Mouse (Mus musculus): ENCODE measurements around the gene Acoxl. TPM values are rescaled to one million over a fixed set of nuclear protein-coding genes. Genes with fewer than 3 reads are reported as not detected.
A peak's percentile ranks its signal among the peaks of the same experiment; 100 is the strongest.

The Acoxl gene
- polyA plus RNA-seq, 1 experiment from 2014 or later = 0.19 TPM

DNA sequence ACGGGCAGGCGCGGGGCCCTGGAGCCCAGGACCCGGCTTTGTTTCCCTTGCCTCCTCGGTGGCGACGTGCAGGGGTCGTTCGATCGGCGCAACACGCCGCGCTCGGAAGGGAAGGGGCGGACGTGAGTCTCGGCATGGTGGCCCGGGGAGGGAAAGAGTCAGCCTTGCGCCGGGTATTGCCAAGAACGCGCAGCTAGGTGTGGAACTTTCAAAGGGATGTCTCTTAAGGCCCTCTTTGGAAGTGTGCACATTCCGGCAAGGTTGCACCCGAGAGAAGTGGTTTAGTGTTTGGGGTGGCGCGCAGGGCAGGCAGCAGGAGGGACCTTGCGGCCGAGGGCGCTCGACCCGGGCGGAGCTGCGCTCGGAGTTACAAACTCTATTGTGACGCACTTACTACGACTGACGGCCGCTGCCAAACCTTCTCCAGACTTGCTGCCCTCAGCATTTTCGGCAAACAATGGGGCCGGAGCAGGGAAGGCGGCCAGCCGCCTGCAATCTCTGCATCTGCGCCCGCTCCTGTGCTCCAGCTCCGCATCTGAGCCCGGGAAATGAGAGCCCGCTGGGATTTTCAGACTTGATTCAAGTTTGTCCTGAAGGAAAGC is 289.1 kb downstream of the Acoxl start:
- peak; percentile 25 for ATAC-seq (ENCODE audit: insufficient read depth, low FRiP score, low read depth)
- Histone ChIP-seq H3K9ac (peak overlapping the region; percentile 49), H3K4me3 (replicated peaks) (peak overlapping the region; percentile 70), H3K27me3 (replicated peaks) (peaks cover 10% of the 10 kb centered on the region), H3K4me1 (peaks cover 30% of the 10 kb centered on the region), H3K36me3 (peaks cover 3% of the 10 kb centered on the region; the same call in 1 of the 2 replicates), H3K9me3 (no peaks in the 10 kb centered on the region), H3K27ac (peak overlapping the region; percentile 93), H3K4me2 (peak overlapping the region; percentile 95)
- under 1% methylated on average over 45 of the region's 48 CpGs for WGBS

DNA sequence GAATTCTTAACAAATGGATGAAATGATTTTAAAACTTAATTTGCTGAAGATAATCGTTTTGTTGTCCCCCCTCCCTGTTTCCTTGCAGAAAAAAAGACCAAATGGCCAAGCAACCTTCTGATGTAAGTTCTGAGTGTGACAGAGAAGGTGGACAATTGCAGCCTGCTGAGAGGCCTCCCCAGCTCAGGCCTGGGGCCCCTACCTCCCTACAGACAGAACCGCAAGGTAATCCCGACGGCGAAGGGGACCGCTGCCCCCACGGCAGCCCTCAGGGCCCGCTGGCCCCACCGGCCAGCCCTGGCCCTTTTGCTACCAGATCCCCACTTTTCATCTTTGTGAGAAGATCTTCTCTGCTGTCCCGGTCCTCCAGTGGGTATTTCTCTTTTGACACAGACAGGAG is 289.9 kb downstream of the Acoxl start:
- Histone ChIP-seq H3K36me3 (peaks cover 3% of the 10 kb centered on the region; the same call in 1 of the 2 replicates), H3K4me2 (peak overlapping the region; percentile 95), H3K4me3 (replicated peaks) (peak overlapping the region; percentile 70), H3K9ac (peak overlapping the region; percentile 49; the same call in 1 of the 2 replicates), H3K27ac (no peak overlapping the region), H3K4me1 (peaks cover 22% of the 10 kb centered on the region), H3K27me3 (replicated peaks) (peaks cover 7% of the 10 kb centered on the region), H3K9me3 (no peaks in the 10 kb centered on the region)
- 38% methylated on average over 10 of the region's 10 CpGs for WGBS
- no peak for ATAC-seq (ENCODE audit: insufficient read depth, low FRiP score, low read depth)

DNA sequence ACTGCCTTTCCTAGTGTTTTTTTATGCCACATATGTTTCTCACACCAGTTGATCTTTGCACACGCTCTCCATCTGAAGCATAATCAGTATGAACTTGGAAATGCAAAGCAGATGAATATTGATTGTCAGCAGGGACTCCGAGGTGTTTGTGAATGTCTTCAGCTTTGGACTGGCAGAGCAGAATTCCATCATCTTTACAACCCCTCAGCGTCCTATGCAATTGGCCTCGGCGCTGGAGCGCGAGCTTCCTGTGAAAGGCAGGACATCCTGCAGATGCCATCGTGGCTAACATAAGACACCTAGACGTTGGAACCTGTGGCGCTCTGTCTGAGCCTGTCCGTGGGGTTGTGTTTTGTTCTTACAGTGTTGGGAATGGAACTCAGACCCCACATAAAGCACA is 292.8 kb downstream of the Acoxl start:
- ATAC-seq (ENCODE audit: insufficient read depth, low FRiP score, low read depth) = no peak
- 87% methylated on average over 11 of the region's 11 CpGs for WGBS
- no peak overlapping the region for H3K27ac ChIP-seq
- peaks cover 8% of the 10 kb centered on the region; the same call in 1 of the 2 replicates for H3K36me3 ChIP-seq
- no peaks in the 10 kb centered on the region for H3K27me3 ChIP-seq (replicated peaks)
- no peak overlapping the region for H3K9ac ChIP-seq
- peaks cover 9% of the 10 kb centered on the region for H3K4me1 ChIP-seq
- H3K4me3 ChIP-seq (replicated peaks) = no peak overlapping the region
- no peak overlapping the region for H3K4me2 ChIP-seq
- no peaks in the 10 kb centered on the region for H3K9me3 ChIP-seq

DNA sequence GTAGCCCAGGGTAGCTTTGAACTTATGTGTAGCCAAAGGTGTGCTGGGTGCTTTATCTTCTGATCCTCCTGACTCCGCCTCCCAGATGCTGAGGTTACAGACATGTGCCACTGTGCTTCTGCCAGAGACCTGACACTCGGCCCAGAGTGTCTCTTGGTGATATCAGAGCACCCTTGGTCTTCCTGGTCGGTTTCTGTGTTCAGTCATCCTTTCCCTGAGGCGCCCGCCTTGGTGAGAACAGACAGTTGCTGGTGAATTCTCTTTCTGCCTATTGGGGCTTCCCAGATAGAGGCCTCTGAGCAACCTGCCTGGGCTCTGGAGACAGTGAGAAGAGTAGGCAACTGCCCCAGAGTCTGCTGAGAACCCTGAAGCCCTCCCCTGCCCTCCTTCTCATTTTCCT is 294.0 kb downstream of the Acoxl start:
- no peak overlapping the region for H3K4me3 ChIP-seq (replicated peaks)
- no peak overlapping the region for H3K27ac ChIP-seq
- no peak overlapping the region for H3K9ac ChIP-seq
- 81% methylated on average over 5 of the region's 5 CpGs for WGBS
- H3K4me2 ChIP-seq = no peak overlapping the region
- H3K27me3 ChIP-seq (replicated peaks) = no peaks in the 10 kb centered on the region
- no peak for ATAC-seq (ENCODE audit: insufficient read depth, low FRiP score, low read depth)
- H3K9me3 ChIP-seq = no peaks in the 10 kb centered on the region
- peaks cover 9% of the 10 kb centered on the region for H3K4me1 ChIP-seq
- H3K36me3 ChIP-seq = peaks cover 8% of the 10 kb centered on the region; the same call in 1 of the 2 replicates

DNA sequence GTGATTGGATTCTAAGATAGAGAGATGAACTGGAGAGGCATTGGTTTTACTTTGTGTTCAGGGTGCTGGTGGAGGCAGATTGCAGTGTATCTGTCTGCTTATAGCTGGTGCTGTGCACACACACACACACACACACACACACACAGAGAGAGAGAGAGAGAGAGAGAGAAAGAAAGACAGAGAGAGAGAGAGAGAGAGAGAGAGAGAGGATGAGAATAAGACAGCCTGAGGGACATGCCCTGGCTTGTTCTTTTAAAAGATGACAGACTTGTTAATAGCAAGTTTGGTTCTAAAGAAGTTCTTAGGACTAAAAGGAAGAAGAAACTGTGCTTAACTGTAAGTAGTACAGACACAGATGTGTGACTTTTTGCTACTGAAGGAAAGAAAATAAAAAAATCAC is 295.2 kb downstream of the Acoxl start:
- Histone ChIP-seq H3K4me2 (no peak overlapping the region), H3K4me3 (replicated peaks) (no peak overlapping the region), H3K27ac (no peak overlapping the region), H3K27me3 (replicated peaks) (no peaks in the 10 kb centered on the region), H3K9me3 (no peaks in the 10 kb centered on the region), H3K36me3 (peaks cover 8% of the 10 kb centered on the region; the same call in 1 of the 2 replicates), H3K4me1 (0 out of 2 replicates have a peak, but pooled peaks cover 2% of the 10 kb centered on the region), H3K9ac (no peak overlapping the region)
- no peak for ATAC-seq (ENCODE audit: insufficient read depth, low FRiP score, low read depth)

DNA sequence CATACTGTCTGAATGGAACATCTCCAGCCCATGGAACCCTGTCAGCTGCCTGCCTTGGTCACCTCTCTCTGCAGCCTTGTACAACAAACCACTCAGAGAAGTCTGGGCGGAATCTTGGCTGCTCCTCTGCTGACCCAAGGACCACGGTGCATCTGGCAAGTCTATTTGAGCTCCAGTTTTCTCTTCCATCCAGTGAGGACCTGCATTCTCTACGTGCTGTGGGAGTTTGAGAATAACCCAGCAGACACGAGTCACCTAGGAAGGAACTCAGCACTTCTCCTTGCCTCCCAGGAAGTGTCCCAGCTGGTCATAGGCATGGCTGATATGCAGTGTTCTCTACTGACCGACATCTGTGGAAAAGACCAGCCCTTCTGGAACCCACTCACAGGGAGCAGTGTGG is 295.8 kb downstream of the Acoxl start:
- H3K9ac ChIP-seq = no peak overlapping the region
- 0 out of 2 replicates have a peak, but pooled peaks cover 2% of the 10 kb centered on the region for H3K4me1 ChIP-seq
- 60% methylated on average over 5 of the region's 5 CpGs for WGBS
- H3K4me2 ChIP-seq = no peak overlapping the region
- peaks cover 8% of the 10 kb centered on the region; the same call in 1 of the 2 replicates for H3K36me3 ChIP-seq
- no peaks in the 10 kb centered on the region for H3K27me3 ChIP-seq (replicated peaks)
- ATAC-seq (ENCODE audit: insufficient read depth, low FRiP score, low read depth) = no peak
- no peak overlapping the region for H3K27ac ChIP-seq
- H3K9me3 ChIP-seq = no peaks in the 10 kb centered on the region
- no peak overlapping the region for H3K4me3 ChIP-seq (replicated peaks)

DNA sequence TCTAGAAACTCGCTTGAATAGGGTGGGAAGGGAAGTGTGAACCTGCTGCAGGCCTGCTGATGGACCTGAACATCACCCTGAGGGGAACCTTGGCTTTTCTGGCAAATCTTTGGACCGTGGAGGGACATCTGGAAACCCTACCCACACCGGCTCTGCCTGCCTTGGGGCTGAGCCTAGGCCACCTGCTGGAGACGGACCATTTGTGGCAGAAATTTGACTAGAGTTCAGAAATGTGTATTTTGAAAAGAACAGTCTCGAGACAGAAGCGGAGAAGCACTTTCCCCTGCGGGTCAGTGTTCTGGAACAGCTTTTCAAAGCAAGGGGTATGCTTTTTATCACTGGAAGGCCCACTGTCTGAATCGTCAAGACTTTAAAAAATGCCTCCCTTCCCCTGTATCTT is 296.3 kb downstream of the Acoxl start:
- H3K4me1 ChIP-seq = 0 out of 2 replicates have a peak, but pooled peaks cover 2% of the 10 kb centered on the region
- WGBS = 65% methylated on average over 8 of the region's 8 CpGs
- no peak overlapping the region for H3K9ac ChIP-seq
- no peaks in the 10 kb centered on the region for H3K9me3 ChIP-seq
- peaks cover 8% of the 10 kb centered on the region; the same call in 1 of the 2 replicates for H3K36me3 ChIP-seq
- no peak overlapping the region for H3K4me2 ChIP-seq
- no peak overlapping the region for H3K4me3 ChIP-seq (replicated peaks)
- no peaks in the 10 kb centered on the region for H3K27me3 ChIP-seq (replicated peaks)
- ATAC-seq (ENCODE audit: insufficient read depth, low FRiP score, low read depth) = no peak
- no peak overlapping the region for H3K27ac ChIP-seq

DNA sequence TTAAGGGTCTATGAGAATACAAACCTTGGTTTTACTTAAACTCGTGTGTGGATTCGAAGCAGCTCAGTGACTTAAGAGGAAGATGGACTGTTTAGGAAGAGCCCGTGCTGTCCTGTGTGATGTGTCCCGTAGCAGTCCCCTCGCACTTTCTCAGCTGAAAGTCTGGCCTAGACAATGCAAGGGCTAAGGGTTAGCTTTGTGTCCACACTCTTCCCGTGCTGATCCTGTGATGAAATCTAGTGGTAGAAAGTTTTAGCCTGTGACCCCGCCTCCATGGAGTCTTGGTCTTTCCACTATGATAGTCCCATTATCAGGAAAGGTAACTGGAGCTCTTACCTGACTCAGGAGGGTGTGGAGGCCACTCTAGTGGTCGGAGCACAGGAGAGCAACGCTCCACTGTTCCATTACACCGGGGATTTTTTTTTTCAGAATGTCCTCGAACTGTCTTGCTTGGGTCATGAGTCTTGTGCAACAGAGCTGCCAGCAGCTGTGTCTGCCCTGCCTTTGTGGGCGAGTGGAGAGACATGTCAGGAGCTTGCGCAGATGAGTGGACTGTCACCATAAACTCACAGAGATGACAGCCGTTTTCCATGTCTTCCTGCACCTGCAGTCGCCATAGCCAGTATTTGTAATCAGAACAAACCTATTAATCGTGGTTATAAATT is 298.2 kb downstream of the Acoxl start:
- Histone ChIP-seq H3K27me3 (replicated peaks) (no peaks in the 10 kb centered on the region), H3K9me3 (no peaks in the 10 kb centered on the region), H3K4me2 (no peak overlapping the region), H3K27ac (no peak overlapping the region), H3K36me3 (peaks cover 4% of the 10 kb centered on the region), H3K4me3 (replicated peaks) (no peak overlapping the region), H3K4me1 (0 out of 2 replicates have a peak, but pooled peaks cover 2% of the 10 kb centered on the region), H3K9ac (no peak overlapping the region)
- ATAC-seq (ENCODE audit: insufficient read depth, low FRiP score, low read depth) = no peak
- 81% methylated on average over 16 of the region's 16 CpGs for WGBS

DNA sequence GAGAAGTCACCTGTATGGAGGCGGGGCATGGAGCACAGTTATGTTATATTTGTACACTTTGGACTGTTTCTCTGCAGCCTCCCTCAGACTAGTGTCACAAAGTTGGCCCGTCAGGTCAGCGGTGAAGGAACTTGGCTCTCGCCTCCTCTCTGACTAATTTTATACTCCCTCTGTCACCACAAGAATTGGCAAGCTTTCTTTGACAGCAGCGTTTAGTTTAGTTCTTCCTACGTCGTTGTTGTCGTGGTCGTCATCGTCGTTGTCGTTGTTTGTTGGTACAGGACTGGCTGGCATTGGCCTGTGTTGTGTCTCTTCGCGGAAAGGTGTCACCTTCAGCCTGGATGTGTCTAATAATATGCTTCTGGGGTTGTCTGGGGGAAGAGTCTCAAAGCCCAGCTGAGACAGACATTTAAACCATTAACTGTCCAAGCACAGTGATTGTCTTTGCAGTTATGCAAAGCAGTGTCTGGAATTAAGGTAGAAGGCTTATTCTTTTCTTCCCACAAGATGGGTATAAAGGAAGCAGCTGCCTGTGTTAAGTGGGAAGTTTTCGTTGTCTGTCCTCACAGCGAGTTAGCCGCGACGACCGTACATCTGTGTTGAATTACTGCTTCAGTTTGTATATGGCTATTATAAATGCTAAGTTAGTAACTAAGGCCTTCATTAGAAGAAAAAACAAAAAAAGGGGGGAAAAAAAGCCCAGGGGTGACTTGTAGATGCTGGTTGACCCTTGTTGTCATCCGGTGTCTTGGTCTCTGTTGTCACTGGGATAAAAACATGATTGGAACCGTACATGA is 299.0 kb downstream of the Acoxl start:
- Histone ChIP-seq H3K27me3 (replicated peaks) (no peaks in the 10 kb centered on the region), H3K4me1 (0 out of 2 replicates have a peak, but pooled peaks cover 2% of the 10 kb centered on the region), H3K9ac (no peak overlapping the region), H3K4me2 (no peak overlapping the region), H3K36me3 (peaks cover 4% of the 10 kb centered on the region), H3K9me3 (no peaks in the 10 kb centered on the region), H3K4me3 (replicated peaks) (no peak overlapping the region), H3K27ac (no peak overlapping the region)
- 84% methylated on average over 22 of the region's 22 CpGs for WGBS
- ATAC-seq (ENCODE audit: insufficient read depth, low FRiP score, low read depth) = no peak

DNA sequence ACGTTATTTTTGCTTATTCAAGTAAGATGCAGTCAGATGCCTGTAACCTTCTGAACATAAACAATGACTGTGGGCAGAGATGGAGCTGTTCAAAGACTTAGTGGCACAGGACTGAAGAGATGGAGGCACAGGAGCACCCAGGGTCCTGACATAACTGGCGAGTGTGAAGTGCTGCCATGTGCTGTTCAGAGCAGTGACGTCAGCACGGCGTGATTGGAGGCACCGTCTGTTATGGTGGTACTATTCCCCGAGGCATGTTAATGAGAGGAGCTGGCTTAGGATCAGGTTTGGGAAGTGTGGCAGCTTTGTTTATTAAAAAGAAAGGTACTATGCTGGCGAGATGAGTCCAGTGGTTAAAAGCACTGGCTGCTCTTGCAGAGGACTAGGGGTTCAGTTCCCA is 300.2 kb downstream of the Acoxl start:
- Histone ChIP-seq H3K4me3 (replicated peaks) (no peak overlapping the region), H3K9ac (no peak overlapping the region), H3K27me3 (replicated peaks) (no peaks in the 10 kb centered on the region), H3K4me2 (no peak overlapping the region), H3K9me3 (no peaks in the 10 kb centered on the region), H3K4me1 (0 out of 2 replicates have a peak, but pooled peaks cover 2% of the 10 kb centered on the region), H3K36me3 (peaks cover 4% of the 10 kb centered on the region), H3K27ac (no peak overlapping the region)
- WGBS = 81% methylated on average over 8 of the region's 8 CpGs
- no peak for ATAC-seq (ENCODE audit: insufficient read depth, low FRiP score, low read depth)

DNA sequence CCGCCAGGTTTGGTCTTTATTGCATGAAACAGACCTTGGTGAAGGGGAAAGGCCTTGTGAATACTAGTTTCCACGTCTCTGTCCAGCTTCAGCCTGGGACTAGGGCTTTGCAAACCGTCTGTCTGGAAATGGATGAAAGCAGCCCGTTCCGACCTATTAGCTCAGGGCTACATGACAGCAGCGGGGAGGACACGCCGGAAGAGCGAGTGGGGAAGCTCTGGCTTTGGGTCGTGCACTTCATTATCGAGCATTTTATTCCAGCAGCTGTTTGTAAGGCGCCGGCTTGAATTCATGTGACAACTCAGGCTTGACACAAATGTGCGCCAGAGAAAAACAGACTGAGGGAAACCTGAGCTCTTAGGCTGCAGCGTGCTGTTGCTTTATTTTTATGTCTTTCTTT is 301.1 kb downstream of the Acoxl start:
- Histone ChIP-seq H3K4me3 (replicated peaks) (no peak overlapping the region), H3K4me1 (no peaks in the 10 kb centered on the region), H3K9ac (no peak overlapping the region), H3K36me3 (peaks cover 4% of the 10 kb centered on the region), H3K9me3 (no peaks in the 10 kb centered on the region), H3K27ac (0 out of 2 replicates have a peak overlapping the region, but pooled peaks have one; percentile 5), H3K27me3 (replicated peaks) (no peaks in the 10 kb centered on the region), H3K4me2 (no peak overlapping the region)
- no peak for ATAC-seq (ENCODE audit: insufficient read depth, low FRiP score, low read depth)
- WGBS = 68% methylated on average over 15 of the region's 15 CpGs

DNA sequence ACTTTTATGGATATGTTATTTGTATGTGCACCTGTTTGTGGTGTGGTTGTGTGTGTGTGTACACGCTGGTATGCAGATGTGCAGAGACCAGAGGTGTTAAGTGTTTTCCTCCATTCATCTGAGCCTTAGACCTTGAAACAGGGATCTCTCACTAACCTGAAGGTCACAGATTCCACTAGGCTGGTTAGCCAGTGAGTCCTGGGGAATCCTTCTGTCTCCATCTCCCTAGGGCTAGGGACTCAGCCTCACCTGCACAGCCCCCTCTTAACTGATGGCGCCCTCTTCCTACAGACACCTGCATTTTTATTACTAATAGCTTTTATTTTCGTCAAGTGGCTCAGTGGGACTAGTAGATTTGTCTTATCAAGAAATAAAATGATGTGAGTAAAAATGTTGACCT is 301.5 kb downstream of the Acoxl start:
- Histone ChIP-seq H3K4me2 (no peak overlapping the region), H3K9me3 (no peaks in the 10 kb centered on the region), H3K27me3 (replicated peaks) (no peaks in the 10 kb centered on the region), H3K9ac (no peak overlapping the region), H3K4me1 (no peaks in the 10 kb centered on the region), H3K36me3 (peaks cover under 1% of the 10 kb centered on the region), H3K27ac (0 out of 2 replicates have a peak overlapping the region, but pooled peaks have one; percentile 5), H3K4me3 (replicated peaks) (no peak overlapping the region)
- no peak for ATAC-seq (ENCODE audit: insufficient read depth, low FRiP score, low read depth)
- 80% methylated on average over 3 of the region's 3 CpGs for WGBS

Measured in stomach, embryonic 15.5 days (tissue).